Mouse (Mus musculus): ENCODE data around the gene Map2k5.

GRCm38 (mm10) chr9:63298656-63299055 is 79.0 kb downstream of the Map2k5 start:
- TF ChIP-seq CTCF (IDR thresholded peaks at IDR 0.05; ENCODE audit: borderline replicate concordance, control insufficient read depth, extremely low read depth, insufficient read depth, low read length, poor library complexity), result no peak
- TF ChIP-seq POLR2A (IDR thresholded peaks at IDR 0.05; ENCODE audit: control insufficient read depth, extremely low read depth, insufficient read depth, low read length, poor library complexity), result no peak

Measured in thymus, adult 2 months (tissue).